Mouse (Mus musculus) neutrophil, adult 65 days (primary cell): Measurements from ENCODE around the gene Rab4b. TPM values are rescaled to one million over a fixed set of nuclear protein-coding genes. Genes with fewer than 3 reads are reported as not detected.

Experiments
- total RNA-seq: library from RNA; stranded (reverse); gene quantifications from 2 replicates; pipeline ENCODE4 v1.2.4, GENCODE M21; 2023

Rab4b gene
- 114 TPM in 2 replicates for total RNA-seq

DNA sequence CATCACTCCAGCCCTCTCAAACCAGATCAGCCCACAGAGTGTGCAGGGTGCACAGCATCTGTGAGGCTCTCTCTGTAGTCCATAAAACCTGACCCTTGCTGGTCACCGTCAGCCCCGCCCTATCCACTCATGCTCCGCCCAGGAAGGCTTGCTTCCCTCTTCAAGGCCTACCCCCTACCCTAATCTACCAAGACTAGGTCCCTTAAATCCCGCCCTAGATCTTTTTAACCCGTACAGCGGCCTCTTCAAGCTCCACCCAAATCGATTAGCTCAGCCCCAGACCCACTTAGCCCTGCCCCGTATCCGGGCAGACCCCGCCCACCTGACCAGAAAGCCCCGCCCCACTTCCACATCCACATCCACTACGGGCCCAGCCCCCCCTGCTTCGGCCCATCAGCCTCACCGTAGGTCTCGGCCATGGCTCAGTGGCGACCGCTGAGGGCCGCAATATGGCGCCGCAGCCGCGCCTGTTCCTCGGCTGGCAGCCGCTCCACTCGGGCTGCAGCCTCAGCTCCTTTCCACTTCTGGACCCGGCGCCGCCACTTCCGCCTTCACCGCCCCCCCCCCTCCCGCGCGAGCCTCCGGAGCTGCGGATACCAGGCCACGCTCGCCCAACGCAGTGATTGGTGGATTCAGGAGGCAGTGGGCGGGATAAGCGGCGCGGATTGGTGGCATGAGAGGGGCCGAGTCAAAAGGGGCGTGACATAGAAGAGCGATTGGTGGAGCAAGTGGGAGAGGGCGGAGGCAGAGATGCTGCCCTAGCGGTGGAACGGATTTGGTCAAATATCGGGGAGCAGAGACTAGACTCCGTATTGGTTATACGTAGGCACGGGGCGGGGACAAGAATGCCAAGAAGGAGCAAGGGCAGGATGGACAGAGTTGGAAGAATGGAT is at the start of gene Rab4b:
Gene Rab4b, minus strand, starts transcription at position 573 of the 893 bp plus-strand sequence.

DNA sequence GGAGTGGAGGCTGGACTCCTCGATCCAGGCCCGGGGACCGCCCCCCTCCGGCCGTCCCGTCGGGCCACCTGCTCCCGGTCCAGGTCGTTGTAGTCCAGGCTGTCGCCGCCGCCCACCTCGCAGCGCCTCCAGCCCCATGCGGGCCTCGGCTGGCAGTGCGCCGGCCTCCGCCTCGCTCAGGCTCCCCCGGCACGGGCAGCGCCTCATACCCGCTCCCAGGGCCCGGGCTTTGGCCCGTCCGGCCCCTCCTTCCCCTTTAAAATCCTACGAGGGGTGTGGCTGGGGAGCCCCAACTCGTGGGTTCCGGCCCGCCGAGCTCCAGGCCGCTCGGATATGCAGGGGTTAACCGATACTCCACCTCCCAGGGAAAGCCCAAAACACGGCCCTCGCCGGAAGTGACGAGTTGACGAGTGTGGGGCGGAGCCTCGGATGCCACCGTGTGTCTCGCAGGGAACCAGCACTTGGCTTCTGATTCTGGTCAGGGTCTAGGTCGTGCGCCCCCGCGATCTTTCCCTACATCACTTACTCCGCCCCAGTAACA is 49.7 kb upstream of the Rab4b start, which contains the start of gene Itpkc:
Gene Itpkc, minus strand, starts transcription at position 381 of the 541 bp plus-strand sequence.

DNA sequence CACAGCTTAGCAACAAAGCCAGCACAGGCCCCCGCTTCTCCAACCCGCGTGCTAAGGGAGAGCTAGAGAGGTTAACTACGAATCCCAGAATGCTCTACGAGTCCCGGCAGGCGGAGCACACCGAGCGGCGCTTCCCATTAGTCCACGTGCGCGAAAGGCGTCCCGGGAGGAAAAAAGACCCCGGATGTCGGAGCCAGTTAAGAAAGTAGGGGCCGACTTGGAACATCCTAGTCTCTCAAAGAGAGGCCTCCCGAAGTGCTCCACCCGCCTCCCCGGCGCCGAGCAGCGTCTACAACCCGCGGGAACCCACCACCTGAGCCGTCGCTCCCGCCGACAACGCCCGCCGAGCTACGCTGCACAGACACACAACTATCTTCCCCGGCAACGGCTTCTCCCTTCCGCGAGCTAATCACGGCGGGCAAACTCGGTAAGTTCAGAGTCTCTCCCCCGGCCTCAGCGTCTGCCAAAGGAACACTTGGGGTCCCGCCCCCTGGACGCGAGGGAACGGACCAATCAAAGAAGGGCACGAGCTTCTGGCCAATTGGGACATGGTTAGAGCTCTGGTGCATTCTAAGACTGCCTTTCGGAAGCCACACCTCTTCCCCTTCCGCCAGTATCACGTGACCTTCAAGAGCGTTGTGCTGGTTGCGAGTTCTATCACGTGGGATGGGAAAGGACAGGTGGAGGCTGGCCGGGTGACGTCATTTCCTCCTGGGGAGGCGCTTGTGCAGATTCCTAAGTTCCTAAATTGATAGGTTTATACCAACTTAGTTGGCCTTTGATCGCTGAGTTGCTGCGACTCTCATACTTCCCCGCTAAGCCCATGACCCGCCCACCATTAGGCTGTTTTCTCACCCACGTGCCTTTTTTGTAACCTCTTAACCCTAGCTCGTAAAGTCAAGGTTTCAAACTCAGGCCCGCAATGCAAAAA is 17.2 kb upstream of the Rab4b start, which contains the start of the genes BC024978 and Snrpa:
Gene BC024978, plus strand, starts transcription at position 101 of the 931 bp plus-strand sequence.
Gene Snrpa, minus strand, starts transcription at position 591 of the 931 bp plus-strand sequence.

DNA sequence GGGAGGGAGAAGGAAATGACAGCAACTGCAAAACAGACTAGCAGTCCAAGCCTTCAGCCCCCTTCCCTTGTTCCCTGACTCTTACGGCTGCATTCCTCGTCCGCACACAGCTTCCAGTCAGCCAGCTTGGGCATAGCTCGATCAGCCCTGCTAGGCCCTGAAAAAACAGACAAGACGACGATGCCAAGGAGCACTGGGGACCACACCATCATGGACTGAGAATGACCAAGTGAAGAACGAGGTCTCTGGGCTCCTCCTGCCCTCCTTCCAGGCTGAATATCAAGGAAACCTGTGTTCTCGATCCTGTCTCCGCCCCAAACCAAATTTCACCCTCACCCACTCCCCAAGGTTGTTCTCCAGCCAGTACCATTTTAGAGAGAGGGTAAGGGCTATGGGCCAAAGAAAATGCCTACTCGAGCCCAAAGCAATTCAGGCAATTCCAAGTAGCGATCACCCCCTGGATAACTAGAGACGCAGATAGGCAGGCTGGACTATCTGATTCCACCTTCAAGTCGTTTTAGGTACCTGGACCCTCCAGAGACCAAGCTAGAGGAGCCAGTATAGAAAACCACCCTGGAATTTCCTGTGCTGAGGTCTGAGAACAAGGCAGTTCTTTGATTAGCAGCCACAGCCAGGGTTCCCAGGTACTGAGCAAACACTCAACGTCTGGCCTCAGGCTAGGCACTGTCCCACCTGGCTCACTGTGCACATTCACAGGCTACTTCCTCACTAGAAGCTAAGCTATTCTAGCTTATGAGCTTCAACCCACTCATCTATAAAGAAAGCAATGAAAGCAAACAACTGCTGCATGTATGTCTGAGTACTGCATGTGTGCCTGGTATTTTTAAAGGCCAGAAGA is 2.4 kb upstream of the Rab4b start, which contains the start of the genes Gm21983 and Mia:
Gene Gm21983, minus strand, starts transcription at position 250 of the 859 bp plus-strand sequence.
Gene Mia, minus strand, starts transcription at position 321 of the 859 bp plus-strand sequence.

DNA sequence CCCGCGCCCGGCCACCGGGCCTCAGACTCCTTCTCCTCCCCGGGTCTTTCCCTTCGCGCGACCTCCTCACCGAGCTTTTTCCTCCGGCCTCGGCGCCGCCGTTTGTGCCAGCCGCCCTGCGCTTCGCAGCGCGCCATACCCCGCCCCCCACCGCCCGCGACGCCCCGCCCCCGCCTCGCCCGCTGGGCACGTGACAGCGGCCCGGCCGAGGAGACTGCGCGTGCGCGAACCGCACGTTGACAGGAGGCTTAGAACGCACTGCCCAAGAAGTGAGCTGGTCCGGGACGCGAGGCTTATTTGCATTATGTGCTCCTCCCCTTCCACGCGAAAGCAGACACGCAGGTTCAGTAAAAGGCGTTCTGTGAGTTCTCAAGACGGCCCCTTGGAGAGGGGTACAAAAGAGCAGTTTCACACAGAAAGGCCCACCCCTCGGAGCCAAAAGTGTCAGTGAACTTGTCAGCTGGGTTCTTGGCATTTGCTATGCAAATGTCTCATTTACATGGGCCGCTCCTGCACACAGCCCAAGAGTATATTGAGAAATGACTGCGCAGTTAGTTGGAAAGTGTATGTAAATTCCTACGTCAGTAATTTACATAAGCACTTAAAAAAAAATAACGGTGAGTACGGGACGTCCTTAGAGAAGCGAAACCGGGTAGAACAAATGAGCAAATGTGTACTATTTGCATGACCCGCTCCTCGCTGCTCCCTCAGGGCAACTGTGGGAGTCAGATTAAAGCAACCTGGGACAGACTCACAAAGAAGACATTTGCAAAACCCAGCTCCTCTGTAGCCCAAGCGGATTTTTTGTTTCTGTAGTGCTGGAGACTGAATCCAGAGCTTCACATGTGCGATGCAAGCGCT is 11.9 kb downstream of the Rab4b start, which contains the start of gene Egln2:
Gene Egln2, minus strand, starts transcription at position 189 of the 861 bp plus-strand sequence.

DNA sequence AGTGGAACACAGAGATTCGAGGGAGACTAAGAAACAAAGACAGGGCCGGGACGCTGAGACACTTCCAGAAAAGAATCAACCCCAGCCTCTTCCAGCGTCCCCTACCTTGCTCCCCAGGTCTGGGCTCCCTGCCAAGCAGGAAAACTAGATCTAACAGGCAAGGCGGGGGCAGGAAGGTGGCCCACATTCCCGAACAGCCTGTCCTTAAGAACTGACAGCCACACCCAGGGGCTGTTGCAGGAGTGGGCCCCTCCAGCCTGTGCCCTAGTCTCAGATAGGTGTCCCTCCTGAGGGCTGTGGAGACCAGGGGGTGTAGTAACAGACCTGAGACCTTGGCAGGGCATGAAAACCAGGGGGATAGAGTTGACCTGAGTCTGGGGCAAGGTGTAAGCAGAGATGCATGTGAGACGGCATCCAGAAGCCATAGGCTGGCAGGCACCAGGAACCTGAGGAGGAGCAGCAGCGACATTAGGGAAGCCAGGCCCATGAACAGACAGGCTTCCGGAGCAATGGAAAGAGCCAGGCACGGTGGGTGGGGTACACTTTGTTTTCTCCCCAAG is 25.4 kb downstream of the Rab4b start, which contains the start of gene Cyp2t4:
Gene Cyp2t4, plus strand, starts transcription at position 510 of the 560 bp plus-strand sequence.

GRCm38 (mm10) chr7:27119676-27120075 is 59.0 kb downstream of the Rab4b start, which contains the start of gene Cyp2f2:
Cyp2f2 (plus strand) TSS chr7:27119909.

Other genes with a start within 250 kb of the Rab4b start
- gene Cyp2a22, start 239.5 kb downstream of the Rab4b start, total RNA-seq: not detected in 2 replicates
- not detected in 2 replicates for gene Cyp2a12, start 149.8 kb downstream of the Rab4b start, total RNA-seq
- not detected in 2 replicates for gene Cyp2f2, start 59.0 kb downstream of the Rab4b start, total RNA-seq
- gene Cyp2t4, start 25.2 kb downstream of the Rab4b start, total RNA-seq: not detected in 2 replicates
- gene Egln2, start 12.1 kb downstream of the Rab4b start, total RNA-seq: 33.3 and 43.6 TPM in 2 replicates
- not detected in 2 replicates for gene Gm21983, start 2.2 kb upstream of the Rab4b start, total RNA-seq
- not detected in 2 replicates for gene Mia, start 2.3 kb upstream of the Rab4b start, total RNA-seq
- gene BC024978, start 16.9 kb upstream of the Rab4b start, total RNA-seq: 0.84 and 3.4 TPM in 2 replicates
- gene Snrpa, start 17.4 kb upstream of the Rab4b start, total RNA-seq: 32.2 and 32.3 TPM in 2 replicates
- 16.1 and 23.6 TPM in 2 replicates for gene Itpkc, start 49.8 kb upstream of the Rab4b start, total RNA-seq
- 23.7 and 25.7 TPM in 2 replicates for gene Coq8b, start 54.1 kb upstream of the Rab4b start, total RNA-seq
- 3.2 and 3.3 TPM in 2 replicates for gene Numbl, start 79.5 kb upstream of the Rab4b start, total RNA-seq
- 0.11 and 0.16 TPM in 2 replicates for gene Ltbp4, start 158.8 kb upstream of the Rab4b start, total RNA-seq
- gene Shkbp1, start 177.1 kb upstream of the Rab4b start, total RNA-seq: 103 and 111 TPM in 2 replicates
- 0.84 and 20.0 TPM in 2 replicates for gene Gm20479, start 178.5 kb upstream of the Rab4b start, total RNA-seq